Mouse (Mus musculus) lung, embryonic 14.5 days (tissue): ENCODE data around the gene Itga5. TPM values are rescaled to one million over a fixed set of nuclear protein-coding genes. Genes with fewer than 3 reads are reported as not detected.

Source experiments
- ATAC-seq: fragments of 200-750 bp; cut with Nextera tagmentation; 2 replicates; pipeline ENCODE4 v1.8.0; 2017; ENCODE audit warnings: mild to moderate bottlenecking, moderate TSS enrichment, moderate library complexity; ENCODE audit not compliant: insufficient read depth
- DNase-seq: peaks from one replicate; pipeline ENCODE4 v3.0.0-alpha.2; 2015
- H3K27ac ChIP-seq: fragments of 300-500 bp; sonication (generic); 2 replicates; pipeline ENCODE4 v1.5.1; 2014; ENCODE audit warnings: low read depth, mild to moderate bottlenecking, moderate library complexity
- H3K27me3 ChIP-seq: fragments of 300-500 bp; sonication (generic); 2 replicates; pipeline ENCODE4 v1.6.1; 2014; ENCODE audit warnings: low read length, control low read depth; ENCODE audit not compliant: insufficient read depth
- H3K36me3 ChIP-seq: fragments of 300-500 bp; sonication (generic); 2 replicates; pipeline ENCODE4 v1.6.1; 2014; ENCODE audit warnings: control low read depth; ENCODE audit not compliant: insufficient read depth
- H3K4me1 ChIP-seq: fragments of 300-500 bp; sonication (generic); 2 replicates; pipeline ENCODE4 v1.6.1; 2014; ENCODE audit warnings: antibody characterized with exemption, control low read depth; ENCODE audit not compliant: insufficient read depth
- H3K4me2 ChIP-seq: fragments of 300-500 bp; sonication (generic); 2 replicates; pipeline ENCODE4 v1.6.1; 2014; ENCODE audit warnings: mild to moderate bottlenecking
- H3K4me3 ChIP-seq: fragments of 300-500 bp; sonication (generic); 2 replicates; pipeline ENCODE4 v1.5.1; 2014; ENCODE audit warnings: low read depth, low read length
- H3K9ac ChIP-seq: fragments of 300-500 bp; sonication (generic); 2 replicates; pipeline ENCODE4 v1.6.1; 2014
- H3K9me3 ChIP-seq: fragments of 300-500 bp; sonication (generic); 2 replicates; pipeline ENCODE4 v1.6.1; 2016; ENCODE audit warnings: low read depth, low read length, control low read depth
- CTCF ChIP-seq: IDR thresholded peaks from 2 replicates; pipeline ENCODE4 v1.5.1; 2016; ENCODE audit warnings: antibody characterized with exemption, low read depth
- WGBS: fragments of 180-500 bp; shearing (Covaris S2); extraction: QIAGEN DNeasy Blood & Tissue Kit; methylation state at CpG from one replicate; pipeline ENCODE4 v1.1.7; 2014; 5-methylcytosine and 5-hydroxymethylcytosine counted together
- polyA plus RNA-seq: library from polyadenylated mRNA; unstranded; fragments of >200 nt; fragmentation: Nextera tagmentation; extraction: Ambion mirVana; gene quantifications from 2 replicates; pipeline ENCODE4 v1.2.1, GENCODE M21; 2014

The Itga5 gene
- polyA plus RNA-seq, 1 experiment from 2014 or later: 47.7 TPM

DNA sequence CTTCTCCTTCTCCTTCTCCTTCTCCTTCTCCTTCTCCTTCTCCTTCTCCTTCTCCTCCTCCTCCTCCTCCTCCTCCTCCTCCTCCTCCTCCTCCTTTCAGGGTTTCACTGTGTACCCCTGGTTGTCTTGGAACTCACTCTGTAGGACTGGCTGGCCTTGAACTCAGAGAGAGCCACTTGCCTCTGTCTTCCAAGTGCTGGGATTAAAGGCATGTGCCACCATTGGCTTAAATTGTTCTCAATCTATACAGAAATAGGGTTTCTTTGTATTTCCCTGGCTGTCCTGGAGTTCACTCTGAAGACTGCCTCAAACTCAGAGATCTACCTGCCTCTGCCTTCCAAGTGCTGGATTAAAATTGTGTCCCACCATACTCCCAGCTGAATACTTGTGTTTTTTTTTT, 5.9 kb upstream of the Itga5 start:
- no peaks in the 10 kb centered on the region for H3K36me3 ChIP-seq
- no peak overlapping the region for H3K27ac ChIP-seq
- ATAC-seq (no peak), DNase-seq (no peak)
- no peaks in the 10 kb centered on the region for H3K9me3 ChIP-seq
- no peak overlapping the region for H3K9ac ChIP-seq
- no peak overlapping the region for H3K4me2 ChIP-seq
- H3K4me1 ChIP-seq: no peaks in the 10 kb centered on the region
- TF ChIP-seq CTCF: no peak
- no peak overlapping the region for H3K4me3 ChIP-seq
- H3K27me3 ChIP-seq: no peaks in the 10 kb centered on the region

DNA sequence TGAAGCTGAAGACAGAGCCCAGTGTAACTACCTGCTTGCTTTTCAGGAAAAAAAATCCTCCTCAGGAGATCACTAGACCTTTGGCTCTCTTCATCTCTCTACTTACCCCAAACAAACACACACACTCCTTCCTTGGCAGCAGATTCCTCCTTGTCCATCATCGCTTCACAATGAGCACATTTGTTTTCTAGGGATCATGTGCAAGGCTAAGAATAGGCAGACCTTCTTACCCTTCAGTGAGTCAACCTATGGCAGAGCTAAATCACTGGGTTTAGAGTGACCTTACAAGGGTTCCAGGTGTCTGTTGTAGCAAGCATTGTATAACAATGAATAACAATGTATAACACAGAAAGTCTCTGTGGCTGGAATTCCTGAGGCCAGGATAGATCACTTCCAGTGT, 5.2 kb upstream of the Itga5 start:
- Histone ChIP-seq H3K4me1 (no peaks in the 10 kb centered on the region), H3K4me2 (no peak overlapping the region), H3K27me3 (no peaks in the 10 kb centered on the region), H3K4me3 (no peak overlapping the region), H3K27ac (no peak overlapping the region), H3K36me3 (no peaks in the 10 kb centered on the region), H3K9me3 (no peaks in the 10 kb centered on the region), H3K9ac (no peak overlapping the region)
- ATAC-seq (no peak), DNase-seq (no peak)
- TF ChIP-seq CTCF: no peak
- WGBS: 76% methylated on average over 1 of the region's 1 CpGs

DNA sequence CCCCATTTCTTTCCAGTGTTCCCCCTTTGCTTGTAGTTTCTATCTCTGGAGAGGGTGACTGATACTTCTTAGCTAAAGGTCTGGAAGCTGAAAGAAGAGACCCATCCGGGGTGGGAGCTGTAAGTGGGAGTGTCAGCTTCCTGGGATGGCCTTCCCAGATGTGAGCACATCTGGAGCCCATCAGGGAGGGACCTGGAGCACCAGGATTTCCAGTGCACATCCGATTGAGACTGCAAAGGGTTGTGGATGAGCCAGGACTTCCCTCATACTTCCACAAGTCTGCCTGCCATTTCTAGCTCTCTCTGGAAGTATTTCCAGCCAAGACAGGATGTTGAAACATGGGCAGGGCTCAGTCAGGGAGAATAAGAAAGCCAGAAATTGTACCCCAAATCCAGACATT, 4.6 kb upstream of the Itga5 start:
- TF ChIP-seq CTCF: no peak
- no peak for ATAC-seq

DNA sequence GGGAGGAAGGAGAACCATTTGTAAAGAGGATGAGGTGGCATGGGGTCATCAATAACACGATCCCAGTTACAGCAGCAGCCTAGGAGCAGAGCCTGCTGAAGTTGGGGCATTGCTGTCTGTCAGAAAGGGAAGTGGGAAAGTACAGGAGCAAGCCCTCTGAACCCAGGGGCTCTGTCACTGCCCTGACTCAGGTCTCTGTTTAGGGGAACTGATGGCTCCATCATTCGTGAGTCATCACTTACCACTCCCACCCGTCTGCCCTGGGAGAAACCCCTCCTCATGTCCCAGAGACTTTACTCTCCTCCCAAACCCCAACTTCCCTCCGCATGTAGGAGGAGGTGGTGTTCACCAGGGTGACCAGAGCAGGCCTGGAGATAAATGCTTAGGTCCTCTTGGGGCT, 3.9 kb upstream of the Itga5 start:
- Histone ChIP-seq H3K27me3 (no peaks in the 10 kb centered on the region), H3K27ac (no peak overlapping the region), H3K9me3 (no peaks in the 10 kb centered on the region), H3K36me3 (no peaks in the 10 kb centered on the region), H3K4me3 (no peak overlapping the region), H3K9ac (no peak overlapping the region), H3K4me1 (no peaks in the 10 kb centered on the region), H3K4me2 (no peak overlapping the region)
- DNase-seq (no peak), ATAC-seq (no peak)
- 33% methylated on average over 4 of the region's 4 CpGs for WGBS
- TF ChIP-seq CTCF: no peak

More for the DNA sequence above, 4.6 kb upstream of the Itga5 start:
- Histone ChIP-seq H3K4me3 (no peak overlapping the region), H3K9me3 (no peaks in the 10 kb centered on the region), H3K4me2 (no peak overlapping the region), H3K9ac (no peak overlapping the region), H3K36me3 (no peaks in the 10 kb centered on the region), H3K4me1 (no peaks in the 10 kb centered on the region), H3K27me3 (no peaks in the 10 kb centered on the region), H3K27ac (no peak overlapping the region)
- 22% methylated on average over 2 of the region's 2 CpGs for WGBS
- peak; percentile 28 for DNase-seq

DNA sequence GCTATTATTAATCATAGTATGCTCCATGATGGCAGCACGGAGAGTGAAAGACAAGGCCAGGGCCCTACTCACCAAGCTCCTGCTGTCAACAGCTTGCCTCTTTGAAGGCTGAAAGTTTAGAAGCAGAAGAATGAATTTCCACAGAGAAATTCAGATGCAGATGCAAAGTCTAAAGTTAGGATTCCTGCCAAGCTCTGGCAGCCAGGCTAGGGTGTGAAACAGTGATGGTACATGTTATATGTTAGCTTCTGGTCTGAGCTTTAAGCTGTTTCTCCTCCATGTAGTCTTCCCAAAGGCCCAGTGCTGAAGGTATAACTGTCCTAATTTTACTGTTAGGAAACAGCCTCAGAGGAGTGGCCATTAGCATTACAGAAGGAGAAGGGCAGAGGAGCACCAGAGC, 2.6 kb upstream of the Itga5 start:
- Histone ChIP-seq H3K27ac (no peak overlapping the region), H3K9ac (no peak overlapping the region), H3K27me3 (no peaks in the 10 kb centered on the region), H3K36me3 (no peaks in the 10 kb centered on the region), H3K4me3 (no peak overlapping the region), H3K4me2 (no peak overlapping the region), H3K9me3 (no peaks in the 10 kb centered on the region), H3K4me1 (peaks cover 5% of the 10 kb centered on the region; the same call in 1 of the 2 replicates)
- 48% methylated on average over 1 of the region's 1 CpGs for WGBS
- DNase-seq: no peak
- ATAC-seq: no peak
- no peak for TF ChIP-seq CTCF

DNA sequence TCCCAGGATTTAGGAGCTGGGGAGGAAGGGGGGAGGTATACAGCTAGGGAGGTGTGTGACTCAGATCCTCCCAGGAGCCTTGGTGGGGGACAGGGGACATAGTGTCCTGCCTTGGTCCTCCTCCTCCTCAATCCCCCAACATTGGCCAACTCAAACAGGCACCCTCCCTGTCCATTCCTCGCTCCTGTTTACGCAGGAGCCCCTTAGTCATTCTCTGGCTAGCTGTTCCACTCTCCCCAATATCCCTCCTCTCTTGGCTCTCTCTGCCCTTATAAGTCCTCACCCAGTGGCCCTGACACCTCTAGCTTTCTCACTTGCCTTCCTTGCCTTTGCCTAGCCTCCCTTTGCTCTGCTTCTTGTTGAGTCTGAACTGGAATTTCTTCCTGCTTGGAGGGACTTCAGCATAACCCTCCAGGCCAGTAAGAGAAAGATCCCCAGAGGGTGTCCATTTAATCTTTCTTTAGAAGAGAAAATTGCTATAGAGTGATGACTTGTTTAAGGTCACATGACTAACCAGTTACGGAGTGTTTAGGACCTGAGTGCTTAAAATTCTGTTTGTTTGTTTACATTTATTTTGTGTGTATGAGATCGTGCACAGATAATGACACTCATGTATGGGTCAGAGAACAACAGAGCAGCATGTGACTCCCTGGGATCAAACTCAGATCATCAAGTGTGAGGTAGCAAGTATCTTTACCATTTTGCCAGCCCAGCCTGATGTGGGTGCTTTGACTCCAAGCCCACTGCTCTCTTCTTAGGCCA, 1.8 kb upstream of the Itga5 start:
- ATAC-seq (no peak), DNase-seq (no peak)
- Histone ChIP-seq H3K27ac (no peak overlapping the region), H3K4me1 (peaks cover 6% of the 10 kb centered on the region; the same call in 1 of the 2 replicates), H3K4me2 (no peak overlapping the region), H3K36me3 (no peaks in the 10 kb centered on the region), H3K9me3 (no peaks in the 10 kb centered on the region), H3K27me3 (no peaks in the 10 kb centered on the region), H3K9ac (no peak overlapping the region), H3K4me3 (no peak overlapping the region)
- 73% methylated on average over 4 of the region's 4 CpGs for WGBS
- TF ChIP-seq CTCF: no peak

DNA sequence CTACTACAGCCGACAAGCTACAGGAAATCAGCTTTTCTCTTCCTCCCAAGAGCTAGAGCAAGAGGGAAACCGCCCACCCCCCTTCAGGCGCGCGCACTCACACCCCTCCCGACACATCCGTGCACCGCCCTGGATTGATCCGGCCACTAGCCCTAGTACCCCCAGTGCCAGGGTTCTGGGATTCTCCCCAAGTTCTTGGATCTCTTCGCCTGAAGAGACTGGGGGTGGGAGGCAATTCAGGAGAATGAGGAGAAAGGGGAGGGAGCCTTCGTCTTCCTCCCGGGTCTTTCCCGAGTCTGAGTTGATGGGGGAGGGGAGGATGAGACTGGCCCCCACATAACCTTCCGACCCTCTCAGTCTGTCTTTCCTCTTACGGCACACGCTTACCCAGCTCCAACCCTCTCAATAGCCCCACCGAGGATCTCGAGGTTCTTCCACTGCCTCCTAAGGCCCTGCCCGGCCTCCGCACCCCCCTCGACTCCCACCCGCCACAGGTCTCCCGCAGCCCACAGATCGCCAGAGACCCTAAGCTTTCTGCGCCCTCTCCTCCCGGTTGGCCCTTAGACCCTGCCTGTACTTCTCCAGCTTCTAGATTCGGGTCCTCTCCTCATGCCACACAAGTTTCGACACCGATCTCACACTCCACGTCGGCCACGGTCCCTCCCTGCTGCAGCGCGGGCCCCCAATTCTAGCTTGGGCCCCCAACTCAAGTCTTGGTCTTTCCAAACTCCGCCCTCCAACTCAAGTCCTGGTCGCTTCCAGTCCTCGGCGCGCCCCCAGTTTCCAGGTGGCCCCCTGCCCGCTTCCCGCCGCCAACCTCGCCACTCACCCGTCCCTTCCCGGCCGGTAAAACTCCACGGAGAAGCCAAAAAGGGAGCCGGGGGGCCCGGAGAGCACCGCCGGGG, 840 bp downstream of the Itga5 start:
- H3K9me3 ChIP-seq: no peaks in the 10 kb centered on the region
- H3K4me3 ChIP-seq: peak overlapping the region; percentile 83
- H3K9ac ChIP-seq: peak overlapping the region; percentile 96
- H3K4me2 ChIP-seq: peak overlapping the region; percentile 76
- H3K27ac ChIP-seq: peak overlapping the region; percentile 91
- ATAC-seq (peak; percentile 64), DNase-seq (peak; percentile 67)
- TF ChIP-seq CTCF: no peak
- H3K27me3 ChIP-seq: no peaks in the 10 kb centered on the region
- H3K36me3 ChIP-seq: no peaks in the 10 kb centered on the region
- 2% methylated on average over 51 of the region's 51 CpGs for WGBS
- H3K4me1 ChIP-seq: peaks cover 6% of the 10 kb centered on the region; the same call in 1 of the 2 replicates
